Mouse (Mus musculus): ENCODE data around the gene Fgfr2. TPM values are rescaled to one million over a fixed set of nuclear protein-coding genes. Genes with fewer than 3 reads are reported as not detected.
"Not testable (repeated sequence)": the region's sequence is repeated elsewhere in the genome, so short reads cannot be mapped to it uniquely, and the experiment has no call there.

Fgfr2 gene
- polyA plus RNA-seq, 1 experiment = 14.7 TPM

DNA sequence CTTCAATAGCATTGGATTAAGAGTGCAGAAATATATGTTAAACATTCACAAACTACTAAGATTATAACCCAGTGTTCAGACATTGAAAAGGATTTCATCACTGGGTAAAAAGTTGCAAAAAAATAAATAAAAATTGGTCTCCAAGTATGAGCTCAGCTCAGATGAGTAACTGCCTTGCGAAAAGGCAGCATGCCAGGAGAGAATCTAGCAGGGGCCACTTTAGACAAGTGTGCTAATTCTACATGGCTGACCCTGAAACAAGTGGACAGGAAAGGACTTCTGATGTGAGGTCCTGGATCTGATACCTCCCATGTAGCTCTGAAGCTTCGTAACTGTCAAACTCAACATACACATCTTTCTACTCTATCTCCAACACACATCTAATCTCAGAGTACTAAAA, 2691.0 kb downstream of the Fgfr2 start:
- Histone ChIP-seq H3K27ac (ENCODE audit: insufficient read depth, low read depth, low read length) (no peak overlapping the region), H3K27me3 (ENCODE audit: control insufficient read depth, insufficient read depth, low read length) (no peaks in the 10 kb centered on the region), H3K4me1 (ENCODE audit: control insufficient read depth, insufficient read depth, insufficient read length, low read length) (peaks cover 5% of the 10 kb centered on the region; the same call in 1 of the 2 replicates), H3K4me3 (ENCODE audit: low read depth, low read length) (no peak overlapping the region), H3K36me3 (ENCODE audit: control insufficient read depth, insufficient read depth, low read length) (peaks cover 2% of the 10 kb centered on the region; the same call in 1 of the 2 replicates)
- 90% methylated on average over 2 of the region's 2 CpGs for WGBS
- TF ChIP-seq CTCF (IDR thresholded peaks at IDR 0.05; ENCODE audit: extremely low read depth, insufficient read length, insufficient replicate concordance, low read depth, low read length) = no peak
- TF ChIP-seq POLR2A (IDR thresholded peaks at IDR 0.05; ENCODE audit: low read depth, low read length) = no peak

- WGBS = 57% methylated on average over 5 of the region's 5 CpGs
- H3K4me1 ChIP-seq (ENCODE audit: control insufficient read depth, insufficient read depth, insufficient read length, low read length) = no peaks in the 10 kb centered on the region
- no peak for TF ChIP-seq CTCF (IDR thresholded peaks at IDR 0.05; ENCODE audit: extremely low read depth, insufficient read length, insufficient replicate concordance, low read depth, low read length)
- no peak for TF ChIP-seq POLR2A (IDR thresholded peaks at IDR 0.05; ENCODE audit: low read depth, low read length)
- peaks cover 2% of the 10 kb centered on the region; the same call in 1 of the 2 replicates for H3K36me3 ChIP-seq (ENCODE audit: control insufficient read depth, insufficient read depth, low read length)
- H3K4me3 ChIP-seq (ENCODE audit: low read depth, low read length) = no peak overlapping the region
- no peaks in the 10 kb centered on the region for H3K27me3 ChIP-seq (ENCODE audit: control insufficient read depth, insufficient read depth, low read length)
- no peak overlapping the region for H3K27ac ChIP-seq (ENCODE audit: insufficient read depth, low read depth, low read length)
These were observed 2696.6 kb downstream of the Fgfr2 start for GRCm38 (mm10) chr7:130426586-130426985.

DNA sequence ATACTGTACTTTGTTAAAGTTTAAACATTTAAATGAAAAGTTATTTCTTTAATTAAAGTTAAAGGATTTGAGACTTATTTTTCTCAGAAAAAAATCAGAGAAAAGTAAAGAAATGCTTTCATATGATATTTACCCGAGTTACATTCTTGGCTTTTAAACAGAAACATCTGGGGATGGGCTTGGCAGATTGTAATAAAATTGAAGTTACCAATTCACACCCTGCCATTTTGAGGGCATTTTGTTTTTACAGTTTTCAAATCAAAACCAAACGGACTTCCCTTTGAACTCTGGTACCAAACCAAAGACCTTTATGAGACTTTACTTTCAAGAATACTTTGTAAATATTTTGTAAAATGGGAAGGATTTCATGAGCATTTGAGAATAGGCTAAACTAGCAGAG, 2697.2 kb downstream of the Fgfr2 start:
- TF ChIP-seq CTCF (IDR thresholded peaks at IDR 0.05; ENCODE audit: extremely low read depth, insufficient read length, insufficient replicate concordance, low read depth, low read length) = no peak
- TF ChIP-seq POLR2A (IDR thresholded peaks at IDR 0.05; ENCODE audit: low read depth, low read length) = no peak
- Histone ChIP-seq H3K4me3 (ENCODE audit: low read depth, low read length) (no peak overlapping the region), H3K36me3 (ENCODE audit: control insufficient read depth, insufficient read depth, low read length) (peaks cover 2% of the 10 kb centered on the region; the same call in 1 of the 2 replicates), H3K4me1 (ENCODE audit: control insufficient read depth, insufficient read depth, insufficient read length, low read length) (no peaks in the 10 kb centered on the region), H3K27me3 (ENCODE audit: control insufficient read depth, insufficient read depth, low read length) (no peaks in the 10 kb centered on the region), H3K27ac (ENCODE audit: insufficient read depth, low read depth, low read length) (no peak overlapping the region)
- WGBS = 71% methylated on average over 2 of the region's 2 CpGs

GRCm38 (mm10) chr7:130419961-130420360, 2703.2 kb downstream of the Fgfr2 start:
- no peak for TF ChIP-seq POLR2A (IDR thresholded peaks at IDR 0.05; ENCODE audit: low read depth, low read length)
- Histone ChIP-seq H3K4me1 (ENCODE audit: control insufficient read depth, insufficient read depth, insufficient read length, low read length) (no peaks in the 10 kb centered on the region), H3K36me3 (ENCODE audit: control insufficient read depth, insufficient read depth, low read length) (peaks cover 7% of the 10 kb centered on the region), H3K27ac (ENCODE audit: insufficient read depth, low read depth, low read length) (no peak overlapping the region), H3K27me3 (ENCODE audit: control insufficient read depth, insufficient read depth, low read length) (no peaks in the 10 kb centered on the region), H3K4me3 (ENCODE audit: low read depth, low read length) (no peak overlapping the region)
- WGBS = 69% methylated on average over 1 of the region's 1 CpGs

GRCm38 (mm10) chr7:130407622-130408021, 2715.5 kb downstream of the Fgfr2 start:
- Histone ChIP-seq H3K27me3 (ENCODE audit: control insufficient read depth, insufficient read depth, low read length) (no peaks in the 10 kb centered on the region), H3K4me1 (ENCODE audit: control insufficient read depth, insufficient read depth, insufficient read length, low read length) (no peaks in the 10 kb centered on the region), H3K27ac (ENCODE audit: insufficient read depth, low read depth, low read length) (no peak overlapping the region), H3K36me3 (ENCODE audit: control insufficient read depth, insufficient read depth, low read length) (peaks cover 3% of the 10 kb centered on the region; the same call in 1 of the 2 replicates), H3K4me3 (ENCODE audit: low read depth, low read length) (no peak overlapping the region)
- TF ChIP-seq POLR2A (IDR thresholded peaks at IDR 0.05; ENCODE audit: low read depth, low read length) (no peak), CTCF (IDR thresholded peaks at IDR 0.05; ENCODE audit: extremely low read depth, insufficient read length, insufficient replicate concordance, low read depth, low read length) (no peak)
- WGBS = 84% methylated on average over 10 of the region's 10 CpGs

GRCm38 (mm10) chr7:130403346-130403745, 2719.8 kb downstream of the Fgfr2 start:
- Histone ChIP-seq H3K27ac (ENCODE audit: insufficient read depth, low read depth, low read length) (no peak overlapping the region), H3K36me3 (ENCODE audit: control insufficient read depth, insufficient read depth, low read length) (peaks cover 7% of the 10 kb centered on the region), H3K4me3 (ENCODE audit: low read depth, low read length) (no peak overlapping the region), H3K4me1 (ENCODE audit: control insufficient read depth, insufficient read depth, insufficient read length, low read length) (no peaks in the 10 kb centered on the region), H3K27me3 (ENCODE audit: control insufficient read depth, insufficient read depth, low read length) (no peaks in the 10 kb centered on the region)
- WGBS = 93% methylated on average over 2 of the region's 2 CpGs
- TF ChIP-seq CTCF (IDR thresholded peaks at IDR 0.05; ENCODE audit: extremely low read depth, insufficient read length, insufficient replicate concordance, low read depth, low read length) (no peak), POLR2A (IDR thresholded peaks at IDR 0.05; ENCODE audit: low read depth, low read length) (no peak)

DNA sequence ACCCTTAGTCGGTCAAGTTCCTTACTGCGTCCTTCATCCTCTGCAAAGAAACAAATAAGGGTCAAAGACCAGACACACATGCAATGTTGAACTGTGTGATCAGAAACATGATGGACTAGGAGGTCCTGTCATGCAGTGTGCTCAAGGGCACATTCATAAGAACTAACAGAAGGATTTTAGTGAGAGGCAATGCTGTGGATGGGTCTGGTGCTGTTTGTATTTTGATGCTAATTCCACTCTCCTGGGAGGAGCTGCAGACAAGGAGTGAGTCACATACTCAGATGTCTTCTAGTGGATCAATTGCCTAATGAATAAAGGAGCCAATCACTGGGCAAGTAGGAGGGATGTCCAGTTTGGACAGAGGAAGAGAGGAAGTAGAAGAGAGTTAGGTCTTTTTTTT, 2728.5 kb downstream of the Fgfr2 start:
- H3K36me3 ChIP-seq (ENCODE audit: control insufficient read depth, insufficient read depth, low read length) = peaks cover 13% of the 10 kb centered on the region
- H3K4me3 ChIP-seq (ENCODE audit: low read depth, low read length) = no peak overlapping the region
- 89% methylated on average over 2 of the region's 2 CpGs for WGBS
- H3K27ac ChIP-seq (ENCODE audit: insufficient read depth, low read depth, low read length) = no peak overlapping the region
- TF ChIP-seq POLR2A (IDR thresholded peaks at IDR 0.05; ENCODE audit: low read depth, low read length) = no peak
- TF ChIP-seq CTCF (IDR thresholded peaks at IDR 0.05; ENCODE audit: extremely low read depth, insufficient read length, insufficient replicate concordance, low read depth, low read length) = no peak
- H3K4me1 ChIP-seq (ENCODE audit: control insufficient read depth, insufficient read depth, insufficient read length, low read length) = no peaks in the 10 kb centered on the region
- no peaks in the 10 kb centered on the region for H3K27me3 ChIP-seq (ENCODE audit: control insufficient read depth, insufficient read depth, low read length)

DNA sequence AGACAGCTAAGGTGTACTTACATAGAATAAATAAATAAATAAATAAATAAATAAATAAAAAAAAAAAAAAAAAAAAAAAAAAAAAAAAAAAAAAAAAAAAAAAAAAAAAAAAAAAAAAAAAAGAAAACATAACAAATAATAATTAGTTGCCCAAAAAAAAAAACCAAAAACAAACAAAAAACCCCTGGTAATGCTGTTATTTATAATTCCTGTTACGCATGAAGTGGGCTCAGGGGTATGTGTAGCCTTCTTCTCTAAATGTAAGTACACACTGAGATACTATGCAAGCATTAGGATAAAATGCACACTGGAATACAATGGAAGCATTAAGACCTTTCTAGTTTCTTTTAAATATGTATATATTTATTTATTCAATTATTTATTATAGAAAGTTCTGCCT, 2733.1 kb downstream of the Fgfr2 start:
- 96% methylated on average over 1 of the region's 1 CpGs for WGBS
- not testable (repeated sequence) for H3K27me3 ChIP-seq (ENCODE audit: control insufficient read depth, insufficient read depth, low read length); H3K4me3 ChIP-seq (ENCODE audit: low read depth, low read length); H3K4me1 ChIP-seq (ENCODE audit: control insufficient read depth, insufficient read depth, insufficient read length, low read length); H3K27ac ChIP-seq (ENCODE audit: insufficient read depth, low read depth, low read length)
- peaks cover 13% of the 10 kb centered on the region for H3K36me3 ChIP-seq (ENCODE audit: control insufficient read depth, insufficient read depth, low read length)

All from small intestine, adult 2 months (tissue).